Mouse (Mus musculus): ENCODE results near the gene Brd4.

Gene Brd4

DNA sequence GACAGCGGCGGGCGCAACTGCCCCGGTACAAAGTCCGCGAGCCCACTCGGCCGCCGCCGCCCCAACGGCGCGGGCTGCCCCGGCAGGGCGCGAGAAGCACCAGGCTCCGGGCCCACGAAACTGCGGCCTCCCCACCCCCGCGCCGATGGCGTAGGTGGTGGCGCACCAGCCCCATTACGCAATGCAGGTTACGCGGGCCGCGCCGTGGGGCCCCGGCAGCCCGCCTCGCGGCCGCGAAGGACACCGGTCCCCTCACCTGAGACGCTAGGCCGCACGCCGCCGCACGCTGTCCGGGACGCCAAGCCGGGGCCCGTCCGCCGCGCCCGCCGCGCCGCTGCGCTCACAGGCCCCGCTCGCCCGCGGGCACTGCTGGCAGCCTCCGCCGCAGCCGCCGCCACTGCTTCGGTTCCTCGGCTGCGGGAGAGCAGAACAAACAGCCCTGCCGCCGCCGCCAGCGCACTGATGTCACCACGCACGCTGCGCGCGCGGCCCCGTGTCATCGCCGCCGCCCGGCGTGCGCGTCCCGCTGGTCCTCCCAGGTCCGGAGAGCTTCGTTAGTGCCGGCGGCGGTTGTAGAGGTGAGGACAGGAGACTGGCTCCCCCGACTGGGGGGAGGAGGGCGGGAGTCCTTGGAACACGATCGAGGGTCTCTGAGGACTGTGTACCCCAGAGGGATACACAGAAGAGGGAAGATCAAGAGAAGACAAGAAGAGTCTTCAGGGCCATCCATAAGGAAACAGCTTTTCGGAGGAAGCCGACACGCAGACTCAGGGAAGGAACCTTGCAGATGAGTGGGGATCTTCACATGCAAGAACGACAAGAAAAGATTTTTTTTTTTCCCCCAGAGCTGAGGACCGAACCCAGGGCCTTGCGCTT, at the start of gene Brd4:
TSS of gene Brd4 (minus strand) at position 461 of the 876 bp plus-strand sequence.
- DNase-seq (ENCODE audit: low spot score in 2 of 2) = peak; percentile 89 to 95

DNA sequence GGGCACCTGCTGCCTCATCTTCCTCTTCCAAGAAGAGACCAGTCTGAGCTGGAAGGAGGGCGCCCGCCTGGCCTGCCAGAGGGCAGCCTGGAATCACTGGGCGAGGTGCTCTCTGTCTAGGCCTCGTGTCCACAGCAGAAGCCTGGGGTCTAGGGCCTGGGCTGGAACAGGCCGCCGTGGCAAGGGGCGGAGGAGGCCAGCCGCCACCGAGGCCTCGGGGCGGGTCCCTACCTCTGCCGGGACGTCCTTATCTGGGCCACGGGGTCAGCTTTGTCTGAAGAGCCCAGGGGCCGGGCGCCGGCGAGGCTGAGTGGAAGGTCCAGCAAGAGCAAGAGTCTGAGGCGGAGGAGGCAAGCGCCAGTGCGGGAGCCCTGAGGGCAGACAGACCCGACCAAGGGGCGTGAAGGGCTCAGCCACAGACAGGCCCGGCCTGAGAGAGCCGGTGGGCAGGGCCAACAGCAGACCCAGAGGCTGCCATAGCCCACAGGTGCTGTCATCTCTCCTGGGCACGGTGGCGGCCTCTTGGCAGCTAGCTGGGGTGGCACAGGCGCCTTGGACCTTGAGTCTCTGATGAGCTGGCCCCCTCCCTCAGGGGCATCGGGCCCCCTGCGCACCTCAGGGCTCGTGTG, 49.3 kb upstream of the Brd4 start:
- no peak for DNase-seq (ENCODE audit: low spot score in 2 of 2)

DNA sequence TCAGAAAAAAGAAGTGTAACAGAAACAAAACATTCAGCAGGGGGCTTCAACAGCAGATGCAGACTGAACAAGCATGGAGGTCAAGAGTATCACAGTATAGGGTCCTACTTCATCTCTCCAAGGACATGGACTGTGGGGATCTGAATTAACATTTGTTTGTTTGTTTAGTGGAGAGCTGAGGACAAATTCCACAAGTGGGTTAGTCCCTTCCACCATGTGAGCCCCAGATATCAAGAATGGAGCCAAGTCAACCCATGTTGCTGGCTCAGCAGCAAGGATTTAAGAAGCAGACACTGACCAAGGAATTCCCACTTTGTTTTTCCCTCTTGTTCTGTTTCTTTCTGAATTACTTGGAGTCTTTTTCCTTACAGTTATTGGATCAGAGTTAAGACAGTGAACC, 43.0 kb upstream of the Brd4 start:
- no peak for DNase-seq (ENCODE audit: low spot score in 2 of 2)

DNA sequence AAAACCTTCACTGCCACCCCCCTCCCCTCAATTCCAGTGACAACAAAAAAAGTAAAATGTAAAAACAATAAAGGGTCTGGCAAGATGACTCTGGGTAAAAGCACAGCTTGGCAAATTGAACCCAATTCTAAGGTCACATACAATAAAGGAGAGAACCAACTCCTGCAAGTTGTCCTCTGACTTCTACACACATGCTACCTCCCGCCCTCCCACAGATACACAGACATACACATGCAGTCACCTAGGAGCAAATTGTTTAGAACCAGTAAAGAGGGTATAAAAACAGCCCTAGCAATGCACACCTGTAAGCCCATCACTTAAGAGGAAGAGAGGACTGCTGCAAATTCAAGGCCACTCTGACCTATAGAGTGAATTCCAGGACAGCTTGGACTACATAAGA, 38.3 kb upstream of the Brd4 start:
- no peak for DNase-seq (ENCODE audit: low spot score in 2 of 2)

DNA sequence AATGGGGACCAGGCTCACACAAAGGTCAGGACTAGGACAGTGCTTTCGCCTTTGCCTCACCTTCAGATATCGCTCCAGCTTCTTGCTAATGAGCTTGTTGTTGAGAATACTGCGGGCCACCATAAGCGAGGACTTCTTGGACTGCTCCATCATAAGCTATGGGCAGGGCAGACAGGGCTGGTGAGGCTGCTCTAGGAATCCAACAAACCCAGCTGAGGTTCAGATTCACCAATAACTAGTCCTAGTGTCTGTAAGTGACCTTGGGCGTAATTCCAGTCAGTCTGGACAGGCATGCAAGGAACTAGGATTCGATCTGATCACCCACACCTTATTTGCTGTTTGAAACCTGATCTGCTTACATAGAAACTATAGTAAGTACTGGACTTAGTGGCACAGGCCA, 37.3 kb upstream of the Brd4 start:
- no peak for DNase-seq (ENCODE audit: low spot score in 2 of 2)

DNA sequence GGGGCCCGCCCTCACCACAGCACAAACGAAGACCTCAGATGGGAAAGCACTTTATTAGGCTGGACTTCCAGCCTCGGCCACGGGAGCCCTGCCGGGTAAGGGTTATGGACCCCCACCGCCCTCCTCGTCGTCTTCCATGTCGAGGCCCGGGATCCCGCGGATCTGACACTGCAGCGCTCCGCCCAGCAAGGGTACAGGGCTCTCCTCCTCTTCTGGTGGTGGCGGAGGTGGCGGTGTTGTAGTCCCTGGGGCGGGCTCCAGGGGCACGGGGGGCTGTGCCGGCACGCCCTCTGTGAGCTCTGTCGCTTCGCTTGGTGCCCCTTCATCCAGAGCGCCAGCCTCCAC, 36.8 kb upstream of the Brd4 start:
- no peak for DNase-seq (ENCODE audit: low spot score in 2 of 2)

DNA sequence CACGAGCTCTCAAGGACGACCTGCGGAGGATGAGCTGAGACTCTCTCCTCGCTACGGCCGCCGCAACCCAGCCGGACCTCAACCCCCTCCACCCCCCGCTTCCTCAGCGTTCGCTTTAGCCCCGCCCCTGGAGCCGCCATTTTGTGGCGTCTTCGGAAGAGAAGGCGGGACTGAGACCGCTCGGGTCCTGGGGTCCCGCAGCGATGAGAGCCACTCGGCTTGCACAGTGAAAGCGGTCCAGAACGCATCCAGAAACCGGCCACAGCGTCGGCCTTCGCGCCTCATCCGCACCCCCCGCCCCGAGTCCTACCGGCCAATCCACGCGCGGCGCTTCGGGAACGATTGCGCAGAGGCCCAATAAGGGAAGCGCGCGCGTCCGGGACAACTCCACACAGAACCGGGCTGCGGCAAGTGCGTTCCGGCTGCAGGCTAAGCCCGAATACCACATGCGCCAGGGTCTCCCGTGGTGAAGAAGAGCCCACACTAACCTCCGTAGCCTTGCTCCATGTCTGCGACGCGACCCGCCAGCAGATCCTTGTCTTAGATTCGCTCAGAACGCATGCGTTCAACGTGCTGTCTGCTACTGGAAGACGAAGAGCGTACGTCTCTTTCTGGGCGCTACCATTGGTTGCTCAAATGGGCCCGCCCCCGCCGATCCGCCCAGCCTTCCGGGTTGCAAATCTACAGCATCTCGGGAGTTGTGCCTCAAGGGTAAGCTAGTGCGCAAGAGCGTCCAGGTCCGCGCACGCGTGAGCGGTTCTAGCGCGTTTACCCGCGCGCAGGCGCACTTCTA, 36.3 kb upstream of the Brd4 start, which contains the start of gene Akap8:
TSS of gene Akap8 (minus strand) at position 642 of the 793 bp plus-strand sequence.
- DNase-seq (ENCODE audit: low spot score in 2 of 2) = peak; percentile 96 to 97

DNA sequence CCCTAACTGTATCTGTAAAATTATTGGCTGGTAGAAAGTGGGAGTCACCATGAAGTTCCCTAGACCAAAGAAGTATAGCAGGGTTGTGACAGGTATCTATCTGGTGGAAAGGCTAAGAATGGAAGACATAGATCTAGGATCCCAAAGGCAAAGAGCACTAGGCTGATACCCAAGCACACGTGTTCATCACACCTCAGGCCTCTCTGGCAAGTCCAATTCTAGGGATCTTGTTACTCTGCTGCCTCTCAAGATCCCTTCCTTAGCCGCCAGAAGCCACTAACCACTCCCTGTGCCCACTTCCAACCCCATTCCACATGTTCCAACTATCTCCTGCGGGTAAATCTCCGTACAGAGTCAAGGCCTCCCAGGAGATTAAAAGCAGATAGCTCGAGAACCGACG, 35.4 kb upstream of the Brd4 start:
- no peak for DNase-seq (ENCODE audit: low spot score in 2 of 2)

DNA sequence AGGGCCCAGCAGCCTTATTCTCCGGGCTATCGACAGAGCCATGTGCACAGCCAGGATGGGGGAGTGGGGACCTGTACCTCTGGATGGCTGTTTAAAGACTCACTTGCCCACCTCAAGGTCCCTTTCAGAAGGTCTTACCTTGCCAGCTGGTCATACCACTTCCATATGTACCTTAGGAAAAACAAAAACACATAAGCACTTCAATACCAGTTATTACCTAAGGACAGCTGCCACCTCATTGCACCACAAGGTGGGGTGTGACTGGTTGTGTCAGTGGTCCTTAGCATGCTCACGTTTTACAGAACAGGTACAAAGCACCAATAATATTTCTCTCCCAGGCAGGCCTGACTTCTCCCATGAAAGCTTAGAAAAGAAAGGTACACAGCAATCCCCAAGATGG, 33.2 kb upstream of the Brd4 start:
- DNase-seq (ENCODE audit: low spot score in 2 of 2) = no peak

DNA sequence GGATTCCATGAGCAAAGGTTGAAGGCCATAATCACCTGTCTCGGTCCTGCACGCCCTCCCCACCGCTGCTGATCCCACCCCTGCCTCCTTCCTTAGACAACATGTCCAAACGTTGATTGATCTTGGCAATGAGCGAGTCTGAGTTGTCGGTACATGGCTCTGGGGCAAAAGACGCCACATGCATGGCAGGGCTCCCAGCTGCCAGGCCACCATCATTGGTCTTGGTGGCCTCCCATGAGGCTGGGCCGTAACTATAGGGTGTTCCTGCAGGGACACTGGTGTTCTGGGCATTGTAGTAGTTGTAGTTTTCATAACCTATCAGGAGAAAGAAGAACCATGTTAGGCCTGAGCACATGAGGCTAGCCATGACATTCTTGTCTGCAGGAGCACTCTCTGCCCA, 32.5 kb upstream of the Brd4 start:
- DNase-seq (ENCODE audit: low spot score in 2 of 2) = no peak

DNA sequence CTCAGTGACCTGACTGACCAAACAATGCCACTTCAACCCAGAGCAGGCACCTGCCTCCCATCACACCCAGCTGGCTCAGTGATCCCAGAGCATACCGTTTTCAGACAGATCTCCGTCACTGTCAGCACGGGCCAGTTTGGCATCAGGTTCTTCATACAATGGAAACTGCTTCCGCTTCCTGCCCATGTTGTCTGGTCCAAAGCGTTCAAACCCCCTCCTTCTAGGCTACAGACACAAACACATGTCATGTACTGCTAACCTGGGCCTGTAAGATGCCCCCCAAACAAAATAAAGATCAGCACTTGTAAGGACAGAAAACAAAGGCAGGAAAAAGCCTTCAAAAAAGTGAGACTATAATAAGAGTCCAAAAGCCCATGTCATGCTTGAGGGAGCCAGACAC, 31.0 kb upstream of the Brd4 start:
- no peak for DNase-seq (ENCODE audit: low spot score in 2 of 2)

DNA sequence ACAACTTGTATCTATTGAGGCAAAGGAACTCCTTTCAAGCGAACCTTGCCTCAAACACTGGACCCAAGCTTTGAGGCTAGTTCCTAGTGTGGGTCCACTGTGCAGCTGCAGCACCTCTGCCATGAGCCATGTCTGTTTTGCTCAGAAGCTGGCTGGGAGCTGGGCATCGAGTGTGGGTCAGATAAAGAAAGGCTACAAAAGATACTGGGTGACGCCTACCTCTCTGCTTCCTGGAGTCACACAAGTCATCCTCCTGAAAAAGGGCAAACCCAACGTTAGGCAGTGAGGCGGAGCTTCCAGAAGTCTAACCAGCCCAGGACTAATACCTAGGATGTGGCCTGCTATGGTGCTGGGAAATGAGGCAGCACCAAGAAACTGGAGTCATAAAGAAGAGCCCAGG, 29.4 kb upstream of the Brd4 start:
- no peak for DNase-seq (ENCODE audit: low spot score in 2 of 2)

DNA sequence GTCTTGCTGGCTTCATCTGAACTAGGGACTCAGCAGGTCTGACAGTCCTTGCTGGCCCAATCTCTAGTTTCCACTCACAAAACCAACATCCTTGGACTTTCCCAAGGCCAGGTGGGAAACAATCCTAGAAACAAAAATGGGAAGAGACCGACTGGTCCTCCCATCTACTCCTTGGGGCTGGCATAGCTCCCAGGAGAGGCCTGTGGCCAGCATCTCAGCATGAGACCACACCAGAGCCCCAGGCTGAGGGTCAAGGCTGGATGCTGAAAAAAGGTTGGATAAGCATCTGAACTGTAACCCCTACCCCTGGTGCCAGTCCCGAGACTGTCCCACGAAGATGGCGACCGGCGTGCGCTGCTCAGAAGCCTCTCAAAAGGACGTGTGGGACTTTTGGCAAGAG, 28.3 kb upstream of the Brd4 start:
- DNase-seq (ENCODE audit: low spot score in 2 of 2) = no peak

DNA sequence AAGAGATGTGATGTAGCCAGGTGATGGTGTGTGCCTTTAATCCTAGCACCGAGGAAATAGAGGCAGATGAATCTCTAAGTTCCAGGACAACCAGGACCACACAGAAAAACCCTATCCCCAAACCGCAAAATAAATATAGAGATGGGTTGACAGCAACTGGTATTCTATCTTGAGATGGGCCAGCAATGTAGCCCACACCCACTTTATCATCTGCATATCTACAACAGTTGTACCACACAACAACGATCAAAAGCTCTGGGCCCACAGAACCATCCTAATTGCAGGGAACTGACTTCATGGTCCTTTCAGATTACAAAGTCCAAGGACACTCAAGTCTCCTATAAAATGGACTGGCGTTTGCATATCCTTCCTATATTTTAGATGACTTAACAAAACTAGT, 23.4 kb upstream of the Brd4 start:
- no peak for DNase-seq (ENCODE audit: low spot score in 2 of 2)

DNA sequence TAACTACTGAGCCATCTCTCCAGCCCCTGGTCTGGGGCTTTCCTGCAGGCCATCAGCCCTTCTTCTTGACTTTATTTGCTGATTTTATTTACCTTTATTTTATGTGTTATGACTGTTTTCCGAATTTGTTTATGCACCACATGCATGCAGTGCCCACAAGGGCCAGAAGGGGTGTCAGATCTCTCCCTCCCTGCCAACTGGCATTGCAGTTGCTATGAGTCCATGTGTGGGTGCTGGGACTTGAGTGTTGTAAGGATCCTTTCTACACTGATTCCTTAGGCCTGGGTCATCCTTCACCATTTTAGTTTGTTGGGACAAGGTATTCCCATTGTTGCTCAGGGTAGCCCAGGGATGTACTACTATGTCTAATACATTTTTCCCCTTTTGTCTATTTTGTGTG, 13.6 kb upstream of the Brd4 start:
- DNase-seq (ENCODE audit: low spot score in 2 of 2) = no peak

DNA sequence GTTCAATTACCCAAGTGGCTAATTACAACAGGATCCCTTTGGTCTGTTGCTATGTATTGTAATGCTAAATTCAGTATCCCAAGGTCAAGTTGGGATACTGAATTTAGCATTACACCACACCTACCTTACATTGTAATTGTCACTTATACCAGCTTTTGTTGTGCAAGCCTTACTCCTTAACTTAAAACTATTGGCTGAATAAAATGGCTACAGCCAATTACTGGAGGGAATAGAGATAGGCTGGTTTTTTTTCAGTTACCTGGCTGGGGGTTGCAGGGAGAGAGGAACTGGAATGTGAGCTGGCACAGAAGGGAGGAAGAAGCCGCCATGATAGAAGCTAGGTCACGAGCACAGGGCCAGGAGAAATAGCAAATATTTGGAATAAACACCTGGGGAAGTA, 11.4 kb upstream of the Brd4 start:
- DNase-seq (ENCODE audit: low spot score in 2 of 2) = no peak

DNA sequence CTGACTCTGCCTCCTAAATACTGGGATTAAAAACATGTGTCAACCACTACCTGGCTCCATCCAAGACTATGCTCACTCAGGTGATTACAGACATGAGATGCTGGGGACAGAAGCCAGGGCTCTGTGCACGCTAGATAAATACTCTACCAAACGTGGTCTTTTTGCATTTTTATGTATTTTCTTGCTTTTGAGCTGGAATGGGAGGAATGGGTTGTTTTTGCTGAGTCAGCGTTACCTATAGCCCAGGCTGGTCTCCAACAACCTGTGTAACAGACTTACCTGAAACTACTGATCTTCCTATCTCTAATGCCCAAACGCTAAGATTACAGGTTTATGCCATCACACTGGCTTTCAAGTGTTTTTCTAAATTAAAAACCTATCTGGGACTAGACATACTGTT, 10.6 kb upstream of the Brd4 start:
- no peak for DNase-seq (ENCODE audit: low spot score in 2 of 2)

DNA sequence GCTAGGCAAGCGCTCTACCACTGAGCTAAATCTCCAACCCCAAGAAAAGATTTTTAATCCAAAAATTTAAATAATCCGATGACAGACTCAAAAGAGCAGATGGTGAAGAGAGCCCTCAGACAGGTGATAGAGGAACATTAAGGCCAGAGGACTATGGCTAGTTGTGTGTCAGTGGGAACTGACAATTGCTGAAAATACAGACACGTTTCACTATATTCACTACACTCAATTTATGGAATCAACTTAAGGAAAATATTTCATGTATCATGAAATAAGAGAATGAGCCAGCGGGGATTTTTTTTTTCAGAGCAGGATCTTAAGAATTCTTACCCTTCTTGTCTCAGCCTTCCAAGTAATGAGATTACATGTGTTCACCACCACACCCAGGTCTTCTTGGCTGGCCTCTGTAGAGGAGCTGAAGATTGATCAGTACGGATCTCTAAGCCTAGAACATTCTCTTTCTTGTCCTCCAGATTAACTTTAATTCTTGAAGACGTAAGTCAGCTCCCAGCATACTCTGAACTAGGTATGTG, 682 bp upstream of the Brd4 start:
- no peak for DNase-seq (ENCODE audit: low spot score in 2 of 2)

DNA sequence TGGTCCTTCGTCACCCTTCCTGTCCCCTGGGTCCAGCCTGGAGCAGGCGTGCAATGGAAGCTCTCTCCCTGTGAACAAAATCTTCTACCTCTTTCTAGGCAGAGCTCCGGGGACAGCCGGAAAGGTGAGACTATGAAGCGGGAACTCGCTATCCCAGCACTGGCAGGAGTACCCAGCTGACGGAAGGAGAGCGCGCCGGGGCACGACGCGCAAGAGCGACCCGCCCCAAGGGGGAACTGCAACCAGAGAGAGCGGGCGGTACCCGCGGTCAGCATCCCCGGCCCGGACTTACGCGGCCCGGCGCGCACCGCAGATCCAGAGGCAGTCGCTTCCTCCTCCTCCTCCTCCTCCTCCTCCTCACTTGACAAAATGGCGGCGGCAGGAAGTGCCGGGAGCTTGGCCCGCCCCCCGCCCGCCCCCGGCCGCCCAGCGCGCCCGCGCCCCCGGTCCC, 726 bp downstream of the Brd4 start:
- peak; percentile 68 to 81 for DNase-seq (ENCODE audit: low spot score in 2 of 2)

DNA sequence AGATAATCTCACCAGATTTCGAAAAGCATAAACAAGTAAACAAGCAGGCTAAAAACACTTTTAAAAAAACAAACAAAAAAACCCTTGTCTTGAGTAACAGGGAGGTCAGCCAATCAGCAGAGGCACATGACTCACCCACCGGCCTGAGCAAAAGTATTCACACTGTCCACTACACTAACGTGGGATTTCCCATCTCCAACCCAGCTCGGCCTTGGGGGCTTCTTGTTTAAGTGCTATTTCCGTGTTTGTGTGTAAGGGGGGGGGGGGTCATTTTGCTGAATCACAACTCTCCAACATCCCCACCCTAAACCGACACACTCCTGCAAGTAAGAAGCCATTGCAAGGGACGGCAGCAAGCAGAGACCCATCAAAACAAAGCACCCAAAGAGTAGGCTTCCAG, 1.2 kb downstream of the Brd4 start:
- no peak for DNase-seq (ENCODE audit: low spot score in 2 of 2)

DNA sequence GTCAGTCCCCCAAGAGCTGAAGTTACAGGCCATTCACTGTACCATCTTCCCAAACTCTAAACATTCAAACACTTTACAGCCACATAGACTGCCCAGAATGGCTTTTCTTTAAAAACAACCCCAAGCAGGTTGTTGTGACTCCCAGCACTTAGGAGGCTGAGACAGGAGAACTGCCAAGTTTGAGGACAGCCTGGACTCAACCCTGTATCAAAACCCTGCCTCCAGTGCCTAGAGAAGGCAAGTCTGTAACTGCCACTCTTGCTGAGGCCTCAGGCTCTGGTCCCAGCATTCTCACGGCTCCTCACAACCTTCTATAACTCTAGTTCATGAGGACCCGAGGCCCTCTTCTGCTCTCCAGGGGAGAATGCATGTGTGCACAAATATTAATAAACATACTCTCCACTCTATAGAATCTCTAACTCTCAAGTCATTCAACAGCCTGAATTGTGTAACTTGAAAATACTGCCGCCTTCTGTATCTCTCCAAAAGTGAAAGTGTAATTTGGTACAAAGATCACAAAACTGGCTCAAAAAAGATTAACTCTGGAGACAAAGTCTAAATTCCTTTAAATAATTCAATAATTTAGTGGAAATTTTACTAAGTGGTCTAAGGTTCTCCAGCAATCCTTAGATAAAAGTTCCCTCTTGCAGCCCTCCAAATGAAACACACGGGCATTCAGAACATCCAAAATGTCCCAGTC, 2.8 kb downstream of the Brd4 start:
- DNase-seq (ENCODE audit: low spot score in 2 of 2) = no peak

DNA sequence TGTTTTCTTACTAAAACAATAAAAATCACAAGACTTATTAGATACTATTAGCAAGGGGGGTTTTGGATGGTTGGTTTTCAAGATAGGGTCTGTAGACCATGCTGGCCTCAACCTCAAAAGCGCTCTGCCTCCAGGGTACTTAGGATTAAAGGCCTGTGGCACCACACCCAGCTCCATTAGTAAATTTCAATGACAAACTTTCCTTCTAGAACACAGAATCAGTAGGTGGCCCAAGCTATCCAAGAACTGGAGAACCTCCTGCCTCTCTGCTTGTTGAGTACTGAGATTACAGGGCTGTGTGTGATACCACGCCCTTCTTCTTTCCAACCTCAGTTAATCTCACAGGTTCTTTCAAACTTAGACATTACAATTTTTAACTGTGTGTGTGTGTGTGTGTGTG, 3.4 kb downstream of the Brd4 start:
- no peak for DNase-seq (ENCODE audit: low spot score in 2 of 2)
